Mouse (Mus musculus): ENCODE results near the gene Ccdc28a. TPM values are rescaled to one million over a fixed set of nuclear protein-coding genes. Genes with fewer than 3 reads are reported as not detected.

Ccdc28a gene
- polyA plus RNA-seq, 1 experiment from 2014 or later, result 15.3 TPM

DNA sequence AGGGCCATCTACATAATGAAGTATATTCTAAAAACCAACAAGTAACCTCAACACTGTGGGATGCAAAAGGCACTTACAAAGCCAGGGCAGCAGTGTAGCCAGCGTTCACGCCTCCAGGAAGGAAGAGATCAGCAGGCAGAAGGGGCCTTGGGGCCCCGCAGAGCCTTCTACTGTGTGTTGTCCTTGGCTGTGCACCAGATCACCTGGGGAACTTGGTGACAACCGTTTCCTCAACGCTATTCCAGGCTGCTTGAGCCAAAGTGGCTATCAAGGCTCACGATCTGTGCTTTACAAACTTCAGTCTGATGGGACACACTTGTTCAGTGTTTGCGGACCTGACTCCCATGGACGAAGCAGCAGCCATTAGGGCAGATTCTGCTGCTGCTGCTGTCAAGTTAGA lies 43.1 kb downstream of the Ccdc28a start:
- Histone ChIP-seq H3K4me3 (replicated peaks) (no peak overlapping the region), H3K36me3 (no peaks in the 10 kb centered on the region), H3K9ac (no peak overlapping the region), H3K27ac (no peak overlapping the region), H3K4me1 (no peaks in the 10 kb centered on the region), H3K27me3 (replicated peaks) (no peaks in the 10 kb centered on the region), H3K9me3 (no peaks in the 10 kb centered on the region), H3K4me2 (no peak overlapping the region)
- no peak for ATAC-seq (ENCODE audit: insufficient read depth, low FRiP score, low read depth)
- WGBS, result 40% methylated on average over 8 of the region's 8 CpGs

GRCm38 (mm10) chr10:18189498-18189897 lies 45.3 kb downstream of the Ccdc28a start:
- 75% methylated on average over 4 of the region's 4 CpGs for WGBS
- Histone ChIP-seq H3K27me3 (replicated peaks) (no peaks in the 10 kb centered on the region), H3K4me3 (replicated peaks) (no peak overlapping the region), H3K27ac (no peak overlapping the region), H3K4me1 (no peaks in the 10 kb centered on the region), H3K4me2 (no peak overlapping the region), H3K9me3 (no peaks in the 10 kb centered on the region), H3K9ac (no peak overlapping the region), H3K36me3 (no peaks in the 10 kb centered on the region)
- ATAC-seq (ENCODE audit: insufficient read depth, low FRiP score, low read depth), result no peak

GRCm38 (mm10) chr10:18188564-18188963 lies 46.2 kb downstream of the Ccdc28a start:
- no peaks in the 10 kb centered on the region for H3K36me3 ChIP-seq
- no peaks in the 10 kb centered on the region for H3K27me3 ChIP-seq (replicated peaks)
- no peak for ATAC-seq (ENCODE audit: insufficient read depth, low FRiP score, low read depth)
- 69% methylated on average over 6 of the region's 6 CpGs for WGBS
- H3K9ac ChIP-seq, result no peak overlapping the region
- no peaks in the 10 kb centered on the region for H3K4me1 ChIP-seq
- no peaks in the 10 kb centered on the region for H3K9me3 ChIP-seq
- no peak overlapping the region for H3K4me2 ChIP-seq
- no peak overlapping the region for H3K27ac ChIP-seq
- H3K4me3 ChIP-seq (replicated peaks), result no peak overlapping the region

DNA sequence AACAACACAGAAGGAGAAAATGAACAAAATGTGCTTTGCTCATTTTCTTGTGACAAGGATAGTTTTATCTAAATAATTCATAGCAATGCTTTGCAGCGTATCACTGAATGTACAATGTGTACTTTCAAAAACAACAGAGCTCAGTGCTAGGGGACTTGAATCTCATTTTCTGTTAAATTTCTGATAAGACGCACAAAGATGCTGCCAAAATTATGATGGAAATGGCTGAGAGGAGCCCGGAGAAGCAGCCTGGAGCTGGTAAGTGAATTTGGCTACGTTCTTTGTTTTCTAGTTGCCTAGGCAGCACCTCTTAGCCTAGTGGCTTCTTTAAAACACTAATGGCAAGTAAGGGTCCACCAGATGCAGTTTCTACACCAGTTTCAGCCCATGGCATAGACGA lies 52.6 kb downstream of the Ccdc28a start:
- no peaks in the 10 kb centered on the region for H3K27me3 ChIP-seq (replicated peaks)
- no peaks in the 10 kb centered on the region for H3K9me3 ChIP-seq
- H3K4me1 ChIP-seq, result no peaks in the 10 kb centered on the region
- H3K9ac ChIP-seq, result no peak overlapping the region
- WGBS, result 69% methylated on average over 5 of the region's 5 CpGs
- no peak overlapping the region for H3K4me2 ChIP-seq
- H3K4me3 ChIP-seq (replicated peaks), result no peak overlapping the region
- H3K36me3 ChIP-seq, result no peaks in the 10 kb centered on the region
- H3K27ac ChIP-seq, result no peak overlapping the region
- ATAC-seq (ENCODE audit: insufficient read depth, low FRiP score, low read depth), result no peak

GRCm38 (mm10) chr10:18177304-18177703 lies 57.5 kb downstream of the Ccdc28a start:
- Histone ChIP-seq H3K27me3 (replicated peaks) (no peaks in the 10 kb centered on the region), H3K27ac (no peak overlapping the region), H3K4me2 (no peak overlapping the region), H3K9ac (no peak overlapping the region), H3K4me1 (no peaks in the 10 kb centered on the region), H3K36me3 (no peaks in the 10 kb centered on the region), H3K4me3 (replicated peaks) (no peak overlapping the region), H3K9me3 (no peaks in the 10 kb centered on the region)
- no peak for ATAC-seq (ENCODE audit: insufficient read depth, low FRiP score, low read depth)
- WGBS, result 51% methylated on average over 2 of the region's 2 CpGs

- 84% methylated on average over 7 of the region's 7 CpGs for WGBS
Measured at GRCm38 (mm10) chr10:18176722-18177121, 58.1 kb downstream of the Ccdc28a start.

GRCm38 (mm10) chr10:18175087-18175486 lies 59.7 kb downstream of the Ccdc28a start:
- 80% methylated on average over 6 of the region's 6 CpGs for WGBS
- Histone ChIP-seq H3K36me3 (no peaks in the 10 kb centered on the region), H3K4me1 (no peaks in the 10 kb centered on the region), H3K4me3 (replicated peaks) (no peak overlapping the region), H3K27me3 (replicated peaks) (no peaks in the 10 kb centered on the region), H3K9me3 (no peaks in the 10 kb centered on the region), H3K27ac (no peak overlapping the region), H3K9ac (no peak overlapping the region), H3K4me2 (no peak overlapping the region)
- no peak for ATAC-seq (ENCODE audit: insufficient read depth, low FRiP score, low read depth)

More at GRCm38 (mm10) chr10:18176722-18177121, 58.1 kb downstream of the Ccdc28a start:
- Histone ChIP-seq H3K4me2 (no peak overlapping the region), H3K9me3 (no peaks in the 10 kb centered on the region), H3K36me3 (no peaks in the 10 kb centered on the region), H3K27me3 (replicated peaks) (no peaks in the 10 kb centered on the region), H3K9ac (no peak overlapping the region), H3K27ac (no peak overlapping the region), H3K4me3 (replicated peaks) (no peak overlapping the region), H3K4me1 (no peaks in the 10 kb centered on the region)
- no peak for ATAC-seq (ENCODE audit: insufficient read depth, low FRiP score, low read depth)

Other genes with a start within 250 kb of the Ccdc28a start
- 166 and 178 TPM in 2 replicates for gene Abracl, start 211.7 kb downstream of the Ccdc28a start, polyA plus RNA-seq (2015; fragmentation: Nextera tagmentation; extraction: Ambion mirVana)
- 19.6 and 25.1 TPM in 2 replicates for gene Reps1, start 179.1 kb downstream of the Ccdc28a start, polyA plus RNA-seq (2015; fragmentation: Nextera tagmentation; extraction: Ambion mirVana)
- gene Ect2l, start 24.1 kb downstream of the Ccdc28a start, polyA plus RNA-seq (2015; fragmentation: Nextera tagmentation; extraction: Ambion mirVana), result 0.17 and 0.36 TPM in 2 replicates
- gene Nhsl1, start 84.0 kb upstream of the Ccdc28a start, polyA plus RNA-seq (2015; fragmentation: Nextera tagmentation; extraction: Ambion mirVana), result 7.0 and 8.2 TPM in 2 replicates